Mouse (Mus musculus) fat pad, adult 2 months (tissue): Measurements from ENCODE around the gene Lsm7.
"Not testable (repeated sequence)": the region's sequence is repeated elsewhere in the genome, so short reads cannot be mapped to it uniquely, and the experiment has no call there.

Source experiments
- DNase-seq: peaks from one replicate; pipeline ENCODE4 v3.0.0-alpha.2; 2011; ENCODE audit warnings: low read depth, low spot score; ENCODE audit errors: extremely low read depth

Gene Lsm7

DNA sequence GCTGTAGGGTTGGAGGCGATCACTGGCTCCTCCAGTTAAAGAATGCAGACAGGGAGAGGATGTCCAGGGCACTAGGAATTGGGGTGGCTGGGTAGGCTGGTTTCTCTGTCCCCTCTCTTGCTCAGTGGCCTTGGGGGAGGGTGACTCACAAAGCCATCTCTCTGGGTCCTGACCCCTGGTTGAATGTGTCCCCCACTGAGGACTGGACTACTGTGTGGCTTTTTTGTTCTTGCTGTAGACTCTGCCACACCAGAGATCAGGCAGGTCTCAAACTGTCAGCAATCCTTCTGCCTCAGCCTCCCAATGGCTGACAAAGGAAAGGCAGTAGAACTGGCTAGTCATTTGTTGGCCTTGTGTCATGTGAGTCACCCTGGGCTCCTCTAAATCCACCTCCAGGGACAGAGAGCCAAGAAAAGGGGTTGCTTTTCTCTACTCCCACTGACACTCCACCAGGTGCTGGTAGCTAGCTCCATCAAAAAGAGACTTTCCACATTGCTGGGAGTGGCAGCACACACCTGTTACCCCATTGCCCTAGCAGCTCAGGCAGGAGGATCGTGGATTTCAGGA is 16.6 kb downstream of the Lsm7 start:
- no peak for DNase-seq

DNA sequence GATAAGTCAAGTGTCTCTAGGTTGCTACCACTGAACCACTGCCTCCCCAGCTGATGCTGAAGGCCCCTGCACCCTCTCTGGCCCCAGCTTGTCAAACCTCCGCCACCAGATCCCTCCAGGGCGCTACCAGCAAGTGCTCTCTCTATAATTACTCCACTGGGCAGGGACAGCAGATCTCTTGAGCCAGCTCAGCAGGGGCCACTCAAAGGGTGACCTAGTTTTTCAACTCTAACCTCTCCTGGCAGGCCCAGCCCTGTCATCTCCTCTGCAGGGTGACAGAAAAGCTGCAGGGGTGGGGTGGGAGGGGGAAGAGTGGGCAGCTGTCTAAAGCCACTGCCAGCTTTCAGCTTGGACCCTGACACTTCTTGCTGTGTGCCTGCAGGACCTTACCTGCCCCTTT is 17.2 kb downstream of the Lsm7 start:
- no peak for DNase-seq

DNA sequence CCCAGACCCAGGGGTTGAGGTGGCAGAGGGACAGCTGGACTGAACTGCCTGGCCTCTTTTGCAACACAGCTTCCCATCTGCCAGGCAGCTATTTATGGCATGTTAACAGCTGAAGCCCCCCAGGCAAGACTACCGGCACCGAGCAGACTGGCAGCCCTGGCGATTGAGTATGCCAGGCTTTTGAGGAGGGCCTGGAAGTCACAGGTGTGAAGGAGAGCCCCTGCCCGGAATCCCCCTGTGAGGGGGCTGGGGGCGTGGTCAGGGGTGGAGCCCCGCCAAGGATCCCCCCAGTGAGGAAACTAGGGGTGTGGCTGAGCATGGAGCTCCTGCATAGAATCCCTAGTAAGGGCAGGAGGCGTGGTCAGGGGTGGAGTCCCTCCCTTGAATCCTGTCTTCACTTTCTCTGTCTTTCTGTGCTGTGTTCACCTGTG is 18.0 kb downstream of the Lsm7 start:
- no peak for DNase-seq

DNA sequence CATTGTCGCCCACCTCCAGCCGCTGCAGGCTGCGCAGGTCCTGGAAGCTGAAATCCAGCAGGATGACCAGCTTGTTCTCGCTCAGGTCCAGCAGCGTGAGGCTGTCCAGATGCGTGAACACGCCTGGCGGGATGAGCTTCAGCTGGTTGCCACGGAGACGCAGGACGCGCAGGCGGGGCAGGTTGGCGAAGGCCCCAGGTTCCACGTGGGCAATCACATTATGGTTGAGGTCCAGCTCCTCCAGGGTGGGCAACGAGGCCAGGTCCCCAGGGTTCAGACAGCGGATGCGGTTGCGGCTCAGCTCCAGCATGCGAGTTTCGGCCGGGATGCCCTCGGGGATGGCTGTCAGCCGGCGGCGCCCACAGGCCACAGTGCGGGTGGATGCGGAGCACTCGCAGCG is 19.4 kb downstream of the Lsm7 start:
- no peak for DNase-seq

DNA sequence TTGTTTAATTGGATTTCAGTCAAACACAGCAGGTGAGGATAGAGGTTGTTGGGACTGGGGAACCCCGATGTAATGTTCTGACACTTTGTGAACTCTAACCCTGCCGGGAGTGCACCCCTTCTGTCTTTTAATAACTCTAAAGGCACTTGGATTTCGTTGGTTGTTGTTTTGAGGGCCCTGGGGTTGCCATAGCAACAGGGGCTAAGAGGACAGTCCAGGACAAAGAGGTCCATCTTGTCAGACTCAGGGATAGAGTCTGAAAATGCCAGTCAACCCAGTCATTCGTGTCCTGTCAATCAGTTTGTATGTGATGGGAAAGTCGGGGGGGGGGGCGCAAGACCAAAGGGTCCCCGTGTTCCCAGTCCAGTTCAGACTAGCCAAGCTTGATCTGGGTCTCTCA is 22.2 kb downstream of the Lsm7 start:
- no peak for DNase-seq

DNA sequence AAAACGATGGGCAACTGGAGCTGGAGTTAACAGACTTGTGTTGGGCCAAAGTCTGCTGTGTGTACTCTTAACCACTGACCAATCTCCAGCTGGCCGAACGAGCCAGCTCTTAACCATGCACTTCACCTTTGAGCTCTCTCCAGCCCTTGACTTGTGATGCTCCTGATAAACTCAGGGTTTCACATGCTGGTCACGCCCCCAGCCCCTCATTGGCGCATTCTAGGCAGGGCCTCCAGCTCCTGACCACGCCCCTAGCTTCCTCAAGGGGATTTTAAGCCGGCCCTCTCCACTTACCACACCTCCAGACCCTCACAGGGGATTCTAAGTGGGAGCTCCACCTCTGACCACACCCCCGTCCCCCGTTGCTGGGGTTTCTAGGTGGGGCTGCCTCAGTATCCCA is 23.9 kb downstream of the Lsm7 start:
- no peak for DNase-seq

DNA sequence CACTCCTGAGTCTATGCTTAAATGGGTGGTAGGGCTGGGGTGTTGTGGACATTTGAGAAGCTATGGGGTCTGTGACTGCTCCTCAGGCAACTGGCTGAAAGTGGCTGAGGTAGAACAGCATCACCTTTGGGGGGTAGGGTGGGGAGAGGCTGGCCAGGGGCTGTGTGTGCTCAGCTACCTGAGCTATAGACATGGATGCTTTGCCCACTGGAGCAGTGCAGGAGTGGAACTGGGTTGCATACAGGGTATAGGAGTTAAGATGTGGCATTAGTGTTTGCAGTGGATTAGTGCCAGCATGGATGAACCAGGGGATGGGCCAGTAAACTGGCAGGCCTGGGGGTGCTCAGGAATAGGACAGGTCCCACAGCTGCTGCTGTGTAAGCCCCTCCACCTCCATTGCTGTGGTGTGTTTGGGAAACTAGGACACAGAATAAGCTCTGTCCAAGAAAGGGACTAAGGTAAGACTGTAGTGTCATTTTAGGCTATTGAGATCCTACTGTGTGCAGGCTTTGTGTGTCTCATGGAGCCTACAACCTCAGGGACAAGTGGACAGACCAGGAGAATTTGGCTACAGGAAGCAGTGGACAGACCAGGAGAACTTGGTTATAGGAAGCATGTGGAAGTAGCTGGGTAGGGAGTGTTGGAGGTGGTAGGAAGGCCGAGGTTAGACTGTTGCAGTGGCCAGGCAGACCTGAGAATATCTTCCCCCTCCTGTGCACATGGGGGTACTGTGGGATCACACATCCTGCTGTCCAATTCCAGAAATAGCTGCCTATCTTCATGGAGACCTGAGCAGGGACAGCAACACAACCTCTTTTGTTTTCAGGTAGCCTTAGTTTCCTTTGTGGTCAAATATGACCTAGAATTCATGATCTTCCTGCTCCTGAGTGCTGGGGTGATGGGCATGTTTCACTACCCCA is 25.4 kb downstream of the Lsm7 start:
- DNase-seq, result no peak

DNA sequence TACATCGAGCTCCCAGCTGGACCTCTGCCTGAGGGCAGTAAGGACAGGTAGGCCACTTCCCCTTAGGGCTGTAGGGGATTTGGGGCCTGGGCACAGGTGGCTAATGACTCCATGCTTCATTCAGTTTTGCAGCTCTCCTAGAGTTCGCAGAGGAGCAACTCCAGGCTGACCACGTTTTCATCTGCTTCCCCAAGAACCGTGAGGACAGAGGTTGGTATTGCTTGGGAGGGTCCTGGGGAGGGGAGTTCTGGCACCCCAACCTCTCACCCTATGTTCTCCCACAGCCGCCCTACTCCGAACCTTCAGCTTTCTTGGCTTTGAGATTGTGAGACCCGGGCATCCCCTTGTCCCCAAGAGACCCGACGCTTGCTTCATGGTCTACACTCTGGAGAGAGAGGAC is 26.4 kb downstream of the Lsm7 start:
- not testable (repeated sequence) for DNase-seq

DNA sequence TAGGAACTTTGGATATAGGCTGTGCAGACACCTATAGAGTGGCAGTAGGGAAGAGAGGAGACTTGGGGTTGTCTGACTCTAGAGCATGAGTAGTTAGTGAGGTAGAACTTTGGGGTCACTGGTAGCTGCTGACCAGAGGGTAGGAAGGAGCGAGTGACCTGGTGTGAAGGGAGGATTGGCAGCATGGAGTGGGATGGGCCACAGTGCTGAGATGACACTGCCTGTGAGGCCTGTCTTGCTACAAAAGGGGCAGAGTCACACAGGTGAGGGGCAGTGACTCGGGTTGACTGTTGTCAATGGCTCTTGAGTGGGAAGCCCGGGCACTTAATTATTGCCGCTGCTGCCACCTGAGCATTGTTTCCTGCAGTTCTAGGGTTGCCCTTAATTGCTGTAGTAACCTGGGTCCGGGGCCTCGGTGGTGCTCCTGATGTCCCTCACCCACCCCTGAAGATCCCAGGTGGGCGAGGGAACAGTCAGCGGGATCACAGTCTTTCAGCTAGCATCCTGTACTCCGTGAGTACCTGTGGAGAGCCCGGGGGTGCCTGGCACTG is 27.1 kb downstream of the Lsm7 start:
- no peak for DNase-seq

DNA sequence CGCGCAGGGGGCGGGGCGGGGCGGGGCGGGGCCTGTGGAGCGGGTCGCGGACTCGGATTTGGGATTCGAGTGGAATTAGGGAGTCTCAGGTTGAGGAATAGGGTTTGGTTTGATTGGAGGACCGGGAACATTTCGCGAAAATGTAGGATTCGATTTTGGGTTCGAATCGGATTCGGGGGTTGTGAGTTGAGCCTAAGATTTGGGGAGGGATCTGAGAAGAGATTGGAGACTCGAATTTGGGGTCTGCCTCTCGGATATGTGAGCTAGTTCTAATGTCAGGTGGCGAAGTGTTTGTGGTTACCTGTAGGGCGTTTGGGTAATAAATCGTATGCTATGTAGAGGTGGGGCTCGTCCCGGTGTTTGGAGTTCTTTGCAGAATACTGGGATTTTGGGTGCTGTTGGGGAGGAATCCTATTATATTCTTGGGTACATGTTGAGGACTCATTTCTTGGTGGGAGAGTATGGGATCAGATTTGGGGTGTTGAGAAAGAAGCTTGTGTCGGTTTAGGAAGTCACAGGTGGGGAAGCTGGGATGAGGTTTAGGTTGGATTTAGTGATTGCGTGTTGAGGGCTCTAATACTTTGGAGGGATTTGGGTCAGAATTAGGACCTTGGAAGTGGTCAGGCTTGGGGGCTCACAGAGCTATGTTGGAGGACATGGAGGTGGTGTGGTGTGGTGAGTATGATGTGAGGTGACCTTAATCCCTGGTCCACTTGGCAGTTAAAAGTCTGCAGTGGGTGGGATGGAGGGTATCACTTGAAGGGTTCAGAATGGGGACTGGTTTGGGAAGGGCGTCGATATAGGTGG is 27.7 kb downstream of the Lsm7 start:
- DNase-seq, result no peak

DNA sequence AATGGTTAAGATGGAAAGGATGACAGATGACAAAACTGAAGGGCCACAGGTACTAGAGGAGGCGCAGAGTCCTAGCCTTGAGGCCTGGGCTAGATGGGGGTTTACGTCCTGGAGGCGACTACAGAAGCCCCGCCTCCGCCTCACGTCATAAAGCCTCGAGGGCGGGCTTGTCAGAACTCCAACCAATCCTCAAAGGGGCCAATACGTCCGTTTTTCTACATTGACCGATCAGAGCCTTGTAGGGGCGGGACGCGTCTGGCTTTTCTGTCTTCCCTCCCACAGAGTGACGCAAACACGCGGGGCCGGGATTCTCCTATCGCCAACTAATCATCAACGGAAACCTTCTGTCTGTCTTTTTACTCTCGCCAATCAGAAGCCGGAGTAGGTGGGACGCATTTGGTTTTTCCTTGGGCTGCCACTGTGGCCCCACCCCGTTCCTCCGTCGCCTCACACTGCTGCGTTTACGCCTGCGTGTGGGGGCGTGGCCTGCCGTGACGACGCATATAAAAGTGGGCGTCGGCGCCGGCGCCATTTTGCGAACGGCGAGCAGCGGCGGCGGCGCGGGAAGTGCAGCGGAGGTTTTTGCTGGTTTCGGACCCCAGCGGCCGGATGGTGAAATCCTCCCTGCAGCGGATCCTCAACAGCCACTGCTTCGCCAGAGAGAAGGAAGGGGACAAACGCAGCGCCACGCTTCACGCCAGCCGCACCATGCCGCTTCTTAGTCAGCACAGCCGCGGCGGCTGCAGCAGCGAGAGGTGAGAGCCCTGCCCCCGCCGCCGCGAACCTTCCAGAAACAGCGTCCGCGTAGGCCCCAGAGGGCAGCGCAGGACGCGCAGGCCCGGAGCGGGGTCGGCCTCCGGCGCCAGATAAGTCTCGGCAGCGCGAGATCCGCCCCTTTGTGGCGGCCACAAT is 28.6 kb downstream of the Lsm7 start, which contains the start of gene Oaz1:
Gene Oaz1 (plus strand): TSS at position 506 of the 912 bp plus-strand sequence.
- peak; percentile 98 for DNase-seq

DNA sequence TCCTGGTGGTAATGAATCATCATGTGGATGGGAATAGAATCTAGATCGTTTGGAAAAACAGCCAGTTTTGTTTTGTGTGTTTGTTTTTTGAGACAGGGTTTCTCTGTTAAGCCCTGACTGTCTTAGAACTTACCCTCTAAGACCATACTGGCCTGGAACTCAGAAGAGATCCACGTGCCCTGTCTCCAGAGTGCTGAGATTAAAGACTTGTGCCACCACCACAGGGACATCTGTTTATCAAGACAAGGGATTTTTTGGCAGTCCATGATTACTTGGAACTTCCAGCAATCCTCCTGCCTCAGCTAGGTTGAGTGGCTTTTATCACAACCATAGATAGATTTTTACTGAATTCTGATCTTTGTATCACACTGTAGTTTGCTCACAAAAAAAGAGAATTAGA is 30.2 kb downstream of the Lsm7 start:
- DNase-seq, result no peak

DNA sequence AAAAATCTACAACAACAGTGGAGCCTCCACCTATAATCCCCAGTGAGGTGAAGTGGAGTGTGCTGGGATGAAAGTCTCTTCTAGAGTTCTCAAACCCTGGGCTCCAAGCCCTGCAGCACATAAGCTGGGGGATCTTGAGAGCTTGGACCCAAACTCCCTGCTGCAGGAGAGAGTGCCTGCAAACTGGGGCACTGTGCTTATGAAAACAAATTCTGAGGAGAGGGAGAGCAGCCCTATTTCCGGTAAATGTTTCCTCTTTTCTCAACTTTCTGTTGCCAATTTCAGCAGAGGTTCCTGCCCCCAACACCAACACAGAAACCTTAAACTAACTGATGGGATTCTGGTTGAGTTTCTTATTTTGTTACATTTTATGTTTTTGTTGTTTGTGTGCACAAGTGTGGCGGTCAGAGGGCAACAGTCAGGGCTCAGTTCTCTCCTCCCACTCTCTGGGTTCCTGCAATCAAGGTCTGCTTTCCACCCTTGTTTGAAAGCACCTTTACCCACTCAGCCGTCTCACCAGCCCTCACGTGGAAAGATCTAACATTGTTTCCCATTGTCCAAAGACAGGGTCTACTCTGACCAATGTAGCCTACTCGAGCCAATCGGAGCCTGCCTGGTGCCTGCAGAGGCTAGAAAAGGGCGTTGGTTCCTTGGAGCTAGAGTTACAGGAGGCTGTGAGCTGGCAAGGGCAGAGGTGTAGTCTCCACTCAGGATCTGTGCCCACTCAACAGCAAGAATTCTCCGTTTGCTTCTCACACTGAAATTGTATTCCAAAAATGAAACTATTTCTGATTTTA is 31.0 kb downstream of the Lsm7 start:
- DNase-seq, result no peak

DNA sequence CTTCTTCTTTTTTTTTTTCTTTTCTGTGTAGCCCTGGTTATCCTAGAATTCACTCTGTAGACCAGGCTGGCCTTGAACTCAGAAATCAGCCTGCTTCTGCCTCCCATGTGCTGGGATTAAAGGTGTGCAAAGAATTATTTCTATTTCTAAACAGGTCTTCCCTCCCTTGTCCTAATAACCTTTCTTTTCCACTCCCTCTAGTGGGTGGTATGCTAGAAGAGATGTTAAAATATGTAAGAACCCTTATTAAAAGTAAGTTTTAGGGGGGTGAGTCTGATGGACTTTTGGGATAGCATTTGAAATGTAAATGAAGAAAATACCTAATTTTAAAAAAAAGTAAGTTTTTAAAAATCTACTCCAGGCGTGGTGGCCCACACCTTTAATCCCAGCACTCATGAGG is 31.7 kb downstream of the Lsm7 start:
- DNase-seq, result no peak

DNA sequence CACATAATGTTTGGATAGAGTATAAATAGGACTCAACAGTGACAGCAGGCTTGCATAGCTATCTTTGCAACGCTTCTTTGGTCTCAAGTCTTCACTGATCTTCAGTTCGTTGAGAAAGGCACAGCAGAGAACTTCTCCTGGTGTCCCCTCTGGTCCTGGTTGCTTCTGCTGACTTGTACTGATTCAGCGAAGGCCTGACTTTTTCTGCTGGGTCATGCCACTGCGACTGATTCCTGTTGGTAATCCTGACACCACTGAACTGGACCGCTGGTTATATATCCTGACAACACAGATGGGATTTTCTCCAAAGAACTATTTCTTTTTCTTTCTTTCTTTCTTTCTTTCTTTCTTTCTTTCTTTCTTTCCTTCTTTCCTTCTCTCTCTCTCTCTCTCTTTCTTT is 32.5 kb downstream of the Lsm7 start:
- no peak for DNase-seq

DNA sequence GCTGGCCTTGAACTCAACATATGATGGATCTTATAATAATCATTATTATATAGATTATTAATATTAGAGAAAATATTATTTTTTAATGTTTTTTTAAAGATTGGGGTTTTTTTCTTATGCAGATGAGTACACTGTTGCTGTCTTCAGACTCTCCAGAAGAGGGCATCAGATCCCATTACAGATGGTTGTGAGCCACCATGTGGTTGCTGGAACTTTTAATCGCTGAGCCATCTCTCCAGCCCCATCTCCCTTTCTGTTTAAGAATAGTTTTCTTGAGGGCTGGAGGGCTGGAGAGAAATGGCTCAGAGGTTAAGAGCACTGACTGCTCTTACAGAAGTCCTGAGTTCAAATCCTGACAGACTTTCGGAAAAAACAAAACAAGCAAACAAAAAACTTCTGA is 33.0 kb downstream of the Lsm7 start:
- DNase-seq, result no peak

DNA sequence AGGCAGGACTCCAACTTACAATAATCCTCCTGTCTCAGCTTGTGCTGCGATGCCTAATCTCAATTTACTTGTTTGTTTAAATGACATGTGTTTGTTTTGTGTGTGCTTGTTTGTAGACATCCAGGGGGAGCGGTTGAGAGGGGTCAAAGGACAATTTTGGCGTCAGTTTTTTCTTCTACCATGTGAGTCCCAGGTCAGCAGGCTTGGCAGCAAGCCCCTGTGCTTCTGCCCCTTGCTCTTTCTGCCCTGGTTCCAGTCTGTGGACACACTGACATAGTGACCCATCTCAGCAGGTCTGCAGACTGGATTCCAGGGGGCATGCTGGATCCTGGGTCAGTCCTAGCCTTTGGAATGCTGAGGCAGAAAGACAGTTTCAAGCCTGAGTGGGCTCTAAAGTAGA is 35.6 kb downstream of the Lsm7 start:
- DNase-seq, result no peak

DNA sequence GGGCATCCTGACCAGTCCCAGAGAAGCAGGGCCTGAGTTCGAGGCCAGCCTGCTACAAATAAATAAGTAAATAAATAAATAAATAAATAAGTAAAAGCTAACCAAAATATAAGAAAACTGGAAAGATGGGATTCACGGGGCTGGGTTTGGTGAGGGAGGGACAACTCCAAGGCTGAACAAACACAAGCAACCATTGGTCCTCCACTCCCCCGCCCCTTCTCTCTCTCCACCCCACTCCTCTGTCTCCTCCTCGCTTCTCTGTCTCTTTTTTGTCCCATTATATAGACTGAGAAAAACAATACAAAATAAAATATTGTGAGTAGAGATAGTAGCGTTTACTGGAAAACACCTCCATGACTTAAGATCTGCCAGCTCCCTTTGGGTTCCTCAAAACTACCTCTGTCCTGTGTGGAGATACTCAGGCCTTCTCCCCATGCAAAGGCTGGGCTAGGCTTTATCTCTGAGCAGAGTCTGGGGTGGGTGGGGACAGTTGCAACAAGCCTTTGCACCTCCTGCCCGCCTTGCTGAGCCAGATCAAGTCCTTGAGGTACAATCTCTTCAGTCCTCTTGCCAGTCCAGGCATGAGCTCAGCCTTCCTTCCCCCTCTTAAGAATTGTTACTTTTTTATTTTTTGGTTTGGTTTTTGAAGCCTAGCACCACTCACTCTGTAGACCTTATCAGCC is 36.3 kb downstream of the Lsm7 start:
- DNase-seq, result no peak

DNA sequence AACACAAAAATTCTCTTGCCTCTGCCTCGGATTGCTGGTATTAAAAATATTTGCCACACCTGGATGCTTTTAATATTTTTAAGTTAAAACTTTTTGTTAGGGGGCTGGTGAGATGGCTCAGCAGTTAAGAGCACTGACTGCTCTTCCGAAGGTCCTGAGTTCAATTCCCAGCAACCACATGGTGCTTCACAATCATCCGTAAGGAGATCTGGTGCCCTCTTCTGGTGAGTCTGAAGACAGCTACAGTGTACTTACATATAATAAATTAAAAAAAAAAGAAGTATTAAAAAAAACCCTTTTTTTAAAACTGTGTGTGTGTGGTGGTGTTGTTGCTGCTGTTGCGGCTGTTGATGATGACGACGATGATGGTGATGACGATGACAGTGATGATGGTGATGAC is 37.1 kb downstream of the Lsm7 start:
- not testable (repeated sequence) for DNase-seq
